Mouse (Mus musculus): ENCODE data around the gene Sh3gl1.
"Not testable (repeated sequence)": the region's sequence is repeated elsewhere in the genome, so short reads cannot be mapped to it uniquely, and the experiment has no call there.

Gene Sh3gl1

DNA sequence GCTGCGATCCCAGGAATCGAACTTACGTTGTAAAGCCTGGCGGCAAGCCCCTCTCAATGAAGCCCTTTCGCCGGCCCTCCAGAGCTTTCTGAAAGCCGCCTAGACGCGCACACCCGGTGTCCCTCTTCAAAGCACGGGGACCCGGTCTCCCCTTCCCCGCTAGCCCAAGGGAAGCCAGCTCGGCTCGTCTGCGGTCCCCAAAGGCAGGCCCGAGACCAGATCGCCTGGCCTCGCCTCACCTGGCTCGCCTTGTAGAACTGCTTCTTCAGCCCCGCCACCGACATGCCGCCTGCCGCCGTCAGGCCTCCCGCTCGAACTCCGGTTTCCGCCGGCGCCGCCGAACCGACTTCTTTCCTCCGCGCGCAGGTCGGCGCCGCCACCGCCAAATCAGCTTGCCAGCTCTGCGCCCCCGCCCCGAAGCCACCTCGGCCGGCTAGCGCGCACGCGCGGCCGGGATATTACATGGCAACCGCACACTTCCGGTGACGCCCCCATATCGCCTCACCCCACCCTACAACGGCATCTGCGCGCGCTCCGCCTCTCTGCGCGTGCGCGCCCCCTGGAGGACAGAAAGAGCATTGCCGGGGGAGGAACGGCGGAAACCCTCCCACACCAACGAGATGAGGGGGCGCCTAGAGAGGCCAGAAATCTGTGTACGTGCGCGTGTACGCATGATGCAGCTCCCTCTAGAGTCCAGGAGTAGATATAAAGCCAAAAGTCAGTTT lies at the start of gene Sh3gl1:
Gene Sh3gl1, minus strand, starts transcription at position 460 of the 725 bp plus-strand sequence.
- DNase-seq (ENCODE audit: low read depth), result peak; percentile 100

DNA sequence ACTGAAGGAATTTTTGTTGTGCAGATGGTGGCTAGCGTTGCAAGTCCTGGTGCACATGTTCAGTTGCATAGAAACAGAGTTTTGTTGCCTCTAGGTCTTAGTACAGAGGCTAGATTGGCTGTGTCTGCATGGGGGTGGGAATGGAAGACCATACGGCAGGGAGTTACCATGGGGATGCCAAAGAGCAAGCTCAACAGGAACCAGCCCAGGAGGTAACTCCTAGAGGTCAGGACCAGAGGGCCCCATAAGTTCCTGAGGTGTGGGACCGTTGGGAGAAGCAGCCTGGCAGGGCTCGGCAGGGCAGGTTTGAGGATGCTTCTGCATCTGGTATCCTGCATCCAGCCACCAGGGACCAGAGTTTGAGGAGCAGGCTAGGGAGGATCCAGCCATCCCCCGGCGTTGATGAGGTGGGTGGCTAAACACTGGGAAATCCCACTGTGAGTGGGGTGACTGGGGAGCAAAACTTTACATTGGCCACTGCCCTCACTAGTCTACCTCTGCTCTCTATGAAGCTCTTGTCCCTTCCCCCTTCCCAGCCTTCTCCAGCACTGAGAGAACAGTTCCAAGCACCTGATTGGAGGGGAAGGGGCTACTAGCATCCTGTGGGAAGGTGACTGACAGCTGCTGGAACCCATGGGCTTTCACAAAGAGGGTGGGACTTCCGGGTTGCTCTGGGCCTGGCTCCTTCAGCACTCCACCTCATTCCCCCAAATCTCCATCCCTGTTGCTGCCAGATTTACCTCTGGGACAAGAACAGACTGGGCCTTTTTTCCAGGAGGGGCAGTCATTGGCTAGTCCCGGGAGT lies 44.5 kb upstream of the Sh3gl1 start:
- no peak for DNase-seq (ENCODE audit: low read depth)

DNA sequence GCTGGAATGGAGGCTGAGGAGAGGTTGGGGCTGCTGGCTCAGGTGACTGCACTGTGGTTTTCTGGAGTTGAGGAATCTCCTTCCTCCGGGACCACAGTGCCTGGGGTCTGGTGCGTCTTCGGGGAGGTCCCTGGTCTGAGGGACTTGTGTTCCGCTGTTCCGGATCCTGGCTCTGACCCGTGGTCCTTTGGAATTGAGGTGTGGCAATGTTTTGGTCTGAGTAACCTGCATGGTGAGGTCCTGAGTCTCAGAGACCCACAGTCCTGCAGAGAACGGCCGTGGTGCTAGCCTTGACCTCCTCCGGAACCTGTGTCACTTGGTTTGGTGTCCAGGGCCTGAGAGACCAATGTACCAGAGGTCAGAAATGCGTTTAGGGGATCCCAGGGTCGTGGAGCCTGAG lies 43.5 kb upstream of the Sh3gl1 start:
- DNase-seq (ENCODE audit: low read depth), result peak; percentile 45

DNA sequence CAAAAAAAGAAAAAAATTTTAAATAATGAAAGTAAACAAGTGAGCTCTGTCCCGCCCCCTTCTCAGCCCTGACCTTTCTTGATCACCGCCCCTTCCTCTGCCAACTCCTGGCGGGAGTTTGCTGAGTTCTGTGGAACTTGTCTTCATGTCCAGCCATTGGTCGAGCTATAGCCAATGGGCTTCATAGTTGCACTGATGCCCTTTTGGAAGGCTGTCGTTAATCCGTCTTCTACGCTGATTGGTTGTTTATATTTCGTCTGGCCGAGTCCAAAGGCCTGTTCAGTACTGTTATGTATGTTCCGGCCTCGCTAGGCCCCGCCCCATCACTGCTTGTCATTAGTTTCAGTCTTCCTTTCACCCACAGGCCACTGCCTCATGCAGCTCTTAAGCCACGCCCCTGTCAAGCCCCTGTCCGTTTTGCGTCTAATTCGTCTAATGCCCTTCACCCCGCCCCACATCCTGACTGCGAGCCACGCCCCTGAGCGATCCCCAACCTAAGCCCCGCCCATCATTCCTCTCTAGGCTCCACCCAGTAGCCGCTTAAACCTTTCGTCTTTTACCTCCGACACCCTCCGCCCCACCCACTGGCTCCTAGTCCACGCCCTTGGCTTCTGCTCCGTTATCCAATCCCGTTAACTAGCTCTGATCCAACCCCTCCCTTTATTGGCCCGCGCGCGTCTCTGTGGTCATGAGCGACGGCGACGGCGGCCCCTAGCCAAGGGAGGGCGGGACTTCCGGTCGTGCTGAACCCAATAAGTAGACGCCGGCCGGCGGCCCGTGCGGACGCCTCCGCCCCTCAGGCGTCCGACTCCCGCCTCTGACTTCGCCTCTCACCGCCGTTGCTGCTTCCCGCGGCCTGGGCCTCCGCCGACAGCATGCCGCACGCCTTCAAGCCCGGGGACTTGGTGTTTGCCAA lies 42.7 kb upstream of the Sh3gl1 start, which contains the start of gene Hdgfl2:
Gene Hdgfl2, plus strand, starts transcription at position 755 of the 916 bp plus-strand sequence.
- peak; percentile 100 for DNase-seq (ENCODE audit: low read depth)

DNA sequence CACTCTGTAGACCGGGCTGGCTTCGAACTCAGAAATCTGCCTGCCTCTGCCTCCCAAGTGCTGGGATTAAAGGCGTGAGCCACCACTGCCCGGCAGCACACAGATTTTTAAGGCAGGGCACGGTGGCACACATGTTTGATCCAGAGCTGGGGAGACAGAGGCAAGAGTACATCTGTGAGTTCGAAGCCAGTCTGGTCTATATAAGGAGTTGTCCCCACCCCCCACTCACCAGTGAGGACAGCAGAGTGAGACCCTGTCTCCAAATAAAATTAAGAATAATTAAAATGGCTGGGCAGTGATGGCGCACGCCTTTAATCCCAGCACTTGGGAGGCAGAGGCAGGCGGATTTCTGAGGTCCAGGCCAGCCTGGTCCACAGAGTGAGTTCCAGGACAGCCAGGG lies 41.9 kb upstream of the Sh3gl1 start:
- peak; percentile 37 for DNase-seq (ENCODE audit: low read depth)

DNA sequence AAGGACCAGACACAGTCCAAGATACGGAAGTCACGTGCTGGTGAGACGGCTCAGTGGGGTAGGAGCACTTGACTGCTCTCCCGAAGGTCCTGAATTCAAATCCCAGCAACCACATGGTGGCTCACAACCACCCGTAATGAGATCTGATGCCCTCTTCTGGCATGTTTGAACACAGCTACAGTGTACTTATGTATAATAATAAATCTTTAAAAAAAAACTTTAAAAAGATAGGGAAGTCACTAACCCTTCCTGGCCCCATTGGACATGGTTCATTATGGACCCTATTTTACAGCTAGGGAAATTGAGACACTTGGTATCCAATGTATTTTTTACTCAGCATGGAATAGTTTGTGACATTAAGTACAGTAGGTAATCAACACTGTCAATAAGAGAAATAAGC lies 41.1 kb upstream of the Sh3gl1 start:
- no peak for DNase-seq (ENCODE audit: low read depth)

DNA sequence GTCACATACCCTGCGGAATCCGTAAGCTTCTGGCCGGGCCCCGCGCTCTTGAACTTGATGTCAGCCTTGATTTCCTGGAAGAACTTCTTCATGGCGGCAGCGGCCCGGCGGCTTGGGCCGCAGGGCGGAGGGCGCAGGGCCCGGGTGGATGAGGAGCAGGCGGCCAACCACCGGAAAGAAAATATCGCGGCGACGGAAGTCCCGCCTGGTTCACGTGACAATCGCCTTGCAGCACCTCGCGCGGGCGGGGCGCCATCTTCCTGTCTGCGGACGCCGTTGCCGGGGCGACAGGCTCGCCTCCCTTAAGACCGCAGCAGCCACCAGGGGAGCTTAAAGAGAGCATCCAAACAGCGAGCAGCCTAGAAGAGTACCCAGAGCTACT lies 38.4 kb upstream of the Sh3gl1 start, which contains the start of gene Ubxn6:
Gene Ubxn6, minus strand, starts transcription at position 202 of the 382 bp plus-strand sequence.
- peak; percentile 97 for DNase-seq (ENCODE audit: low read depth)

DNA sequence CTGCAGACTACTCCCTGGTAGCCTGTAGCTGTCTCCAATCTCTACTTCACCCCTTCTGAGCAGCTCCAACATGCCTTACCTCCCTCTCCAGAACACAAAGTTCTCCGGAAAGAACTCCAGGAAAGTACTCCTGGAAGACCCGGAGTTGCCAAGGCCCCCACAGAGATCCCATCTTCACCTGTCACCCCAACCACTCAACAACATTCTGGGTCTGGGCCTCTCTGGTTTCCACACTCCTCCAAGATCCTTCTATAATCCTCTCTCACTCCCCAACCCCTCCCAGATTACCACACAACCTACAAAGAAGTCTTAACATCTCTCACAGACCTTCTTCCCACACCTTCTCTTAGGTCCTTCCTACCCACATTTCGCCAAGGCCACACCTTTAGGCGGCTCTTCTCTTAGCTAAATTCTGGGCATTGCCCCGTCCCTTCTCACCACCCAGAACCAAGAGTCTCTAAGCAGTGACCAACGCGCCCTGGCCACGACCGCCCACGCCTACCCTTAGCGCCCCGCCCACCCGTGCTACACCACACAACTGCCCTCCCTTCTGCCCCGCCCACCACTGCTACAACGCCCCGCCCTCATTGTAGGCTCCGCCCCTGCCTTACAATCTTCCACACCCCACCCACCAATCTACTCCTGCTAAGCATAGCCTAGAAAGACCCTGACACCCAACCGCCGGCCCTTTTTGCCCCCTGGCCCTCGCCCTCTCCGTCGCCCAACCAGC lies 37.8 kb upstream of the Sh3gl1 start:
- peak; percentile 89 for DNase-seq (ENCODE audit: low read depth)

DNA sequence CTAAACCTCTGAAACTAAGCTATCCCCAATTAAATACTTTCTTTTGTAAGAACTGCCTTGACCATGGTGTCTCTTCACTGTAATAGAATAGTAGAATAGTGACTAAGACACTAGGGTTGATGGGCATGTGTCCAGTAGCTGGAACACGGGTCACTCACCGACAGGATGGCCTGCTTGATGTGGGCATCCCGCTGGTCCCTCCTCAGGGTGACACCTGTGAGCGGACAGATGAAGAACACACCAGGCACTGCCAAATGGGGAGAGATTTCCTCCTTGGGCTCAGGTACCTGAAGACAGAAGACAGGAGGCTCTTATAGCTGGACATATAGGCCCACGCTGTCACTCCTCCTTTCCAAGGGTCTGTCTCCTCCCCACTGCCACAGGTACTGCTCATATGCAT lies 35.8 kb upstream of the Sh3gl1 start:
- no peak for DNase-seq (ENCODE audit: low read depth)

DNA sequence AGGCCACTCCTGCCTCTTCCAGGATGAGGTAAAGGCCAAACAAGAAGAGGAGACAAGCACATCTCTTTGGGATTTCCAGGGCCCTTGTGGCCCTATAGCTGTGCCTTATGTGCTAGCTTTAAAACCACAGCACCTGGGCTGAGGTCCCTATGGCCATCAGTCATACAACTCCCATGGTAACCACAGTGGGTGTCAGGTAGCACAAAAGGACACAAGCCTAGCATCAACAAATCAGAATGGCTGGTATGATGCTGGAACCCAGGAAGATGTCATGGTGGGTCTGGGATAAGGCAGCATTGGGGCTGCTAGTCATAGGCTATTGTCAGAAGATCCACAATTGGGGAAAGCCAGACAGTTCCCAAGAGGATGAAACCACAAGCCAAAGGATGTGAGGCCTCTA lies 34.7 kb upstream of the Sh3gl1 start:
- no peak for DNase-seq (ENCODE audit: low read depth)

DNA sequence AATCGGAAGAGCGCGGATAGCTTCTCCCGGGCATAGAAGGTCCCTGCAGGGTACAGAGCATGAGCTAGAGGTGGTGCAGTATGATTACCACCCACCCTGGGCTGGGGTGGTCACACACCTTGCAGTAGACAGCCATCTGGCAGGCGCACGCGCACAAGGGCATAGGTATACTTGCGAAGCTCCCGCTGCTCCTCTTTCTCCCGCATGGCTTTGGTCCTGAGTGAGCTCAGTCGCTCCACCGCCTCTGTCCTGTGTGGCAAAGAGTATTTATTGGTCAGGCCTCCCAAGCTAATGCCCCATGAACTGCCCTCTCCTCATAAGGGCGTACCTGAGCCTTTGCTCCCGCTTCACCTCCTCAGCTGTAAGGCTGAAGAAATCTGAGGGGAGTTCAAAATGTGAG lies 32.6 kb upstream of the Sh3gl1 start:
- DNase-seq (ENCODE audit: low read depth), result no peak

DNA sequence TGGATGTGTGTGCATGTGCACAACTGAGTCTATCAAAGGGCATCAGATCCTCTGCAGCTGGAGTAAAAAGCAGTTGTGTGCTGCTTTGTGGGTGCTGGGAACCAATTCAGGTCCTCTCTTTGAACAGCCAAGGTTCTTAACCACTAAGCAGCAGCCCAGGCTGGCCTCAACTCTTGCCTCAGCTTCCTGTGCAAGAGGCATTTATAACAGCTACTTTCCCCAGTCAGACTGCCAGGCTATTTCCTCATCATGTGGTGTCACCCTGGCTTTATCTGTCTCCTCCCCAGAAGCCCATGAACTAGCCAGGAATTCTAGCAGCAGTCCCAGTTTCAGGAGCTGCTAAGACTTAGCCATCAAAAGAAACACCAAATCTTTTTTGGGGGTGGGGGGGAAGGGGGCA lies 30.0 kb upstream of the Sh3gl1 start:
- DNase-seq (ENCODE audit: low read depth), result no peak

DNA sequence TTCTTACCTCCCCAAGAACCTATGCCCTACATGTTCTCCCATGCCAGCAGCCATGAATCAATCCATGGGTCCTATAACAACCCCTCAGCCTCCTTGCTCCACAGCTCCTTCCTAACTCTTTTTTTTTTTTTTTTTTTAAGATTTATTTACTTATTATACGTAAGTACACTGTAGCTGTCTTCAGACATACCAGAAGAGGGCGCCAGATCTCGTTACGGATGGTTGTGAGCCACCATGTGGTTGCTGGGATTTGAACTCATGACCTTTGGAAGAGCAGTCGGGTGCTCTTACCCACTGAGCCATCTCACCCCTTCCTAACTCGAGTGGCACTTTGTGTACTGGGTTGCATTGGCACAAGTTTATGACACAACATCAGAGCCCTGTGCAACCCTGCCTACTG lies 29.3 kb upstream of the Sh3gl1 start:
- not testable (repeated sequence) for DNase-seq (ENCODE audit: low read depth)

DNA sequence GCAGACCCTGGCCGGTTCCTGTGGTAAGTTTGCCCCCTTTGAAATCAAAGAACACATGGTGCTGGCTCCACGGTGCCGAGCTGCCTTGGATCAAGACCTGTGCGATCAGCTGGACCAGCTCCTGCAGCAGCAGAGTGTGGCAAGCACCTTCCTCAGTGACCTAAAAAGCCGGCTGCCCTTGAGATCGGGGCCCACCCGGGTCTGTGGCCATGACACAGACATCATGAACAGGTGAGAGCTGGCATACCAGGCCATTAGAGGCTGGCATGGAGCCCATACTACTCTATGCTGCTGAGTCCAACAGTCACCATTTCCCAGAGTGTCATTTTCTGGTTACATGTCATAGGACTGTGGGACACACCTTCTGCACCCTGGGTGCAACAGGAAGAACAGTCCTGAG lies 25.6 kb upstream of the Sh3gl1 start:
- no peak for DNase-seq (ENCODE audit: low read depth)

DNA sequence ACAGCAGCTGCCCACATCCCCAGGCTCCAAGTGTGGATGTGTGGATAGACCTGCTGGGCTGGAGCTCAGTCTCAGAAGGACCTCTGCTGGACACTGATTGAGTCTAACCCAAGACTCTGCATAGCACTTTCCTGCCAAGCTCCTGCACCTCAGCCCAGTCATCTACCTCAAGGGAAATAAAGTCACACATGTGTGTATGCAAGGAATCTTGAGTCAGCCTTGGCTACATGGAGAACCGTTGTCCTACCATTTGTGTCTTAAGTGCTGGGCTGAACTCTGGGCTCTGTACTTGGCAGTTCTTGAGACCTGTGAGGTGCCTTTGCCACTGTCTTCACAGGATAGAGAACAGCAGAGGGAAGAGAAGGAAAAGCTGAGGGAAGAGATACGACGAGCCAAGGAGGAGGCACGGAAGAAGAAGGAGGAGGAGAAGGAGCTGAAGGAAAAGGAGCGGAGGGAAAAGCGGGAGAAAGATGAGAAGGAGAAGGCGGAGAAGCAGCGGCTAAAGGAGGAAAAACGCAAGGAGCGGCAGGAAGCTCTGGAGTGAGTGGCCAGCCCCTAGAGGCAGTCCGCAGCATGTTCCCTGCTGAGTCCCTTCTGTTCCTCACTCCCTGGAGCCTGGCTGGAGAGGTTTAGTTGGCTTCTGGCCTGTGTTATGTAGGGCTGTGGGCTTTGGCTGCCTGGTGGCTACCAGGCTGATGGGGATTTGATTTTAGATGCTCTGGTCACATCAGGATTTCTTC lies 21.1 kb upstream of the Sh3gl1 start:
- DNase-seq (ENCODE audit: low read depth), result no peak

DNA sequence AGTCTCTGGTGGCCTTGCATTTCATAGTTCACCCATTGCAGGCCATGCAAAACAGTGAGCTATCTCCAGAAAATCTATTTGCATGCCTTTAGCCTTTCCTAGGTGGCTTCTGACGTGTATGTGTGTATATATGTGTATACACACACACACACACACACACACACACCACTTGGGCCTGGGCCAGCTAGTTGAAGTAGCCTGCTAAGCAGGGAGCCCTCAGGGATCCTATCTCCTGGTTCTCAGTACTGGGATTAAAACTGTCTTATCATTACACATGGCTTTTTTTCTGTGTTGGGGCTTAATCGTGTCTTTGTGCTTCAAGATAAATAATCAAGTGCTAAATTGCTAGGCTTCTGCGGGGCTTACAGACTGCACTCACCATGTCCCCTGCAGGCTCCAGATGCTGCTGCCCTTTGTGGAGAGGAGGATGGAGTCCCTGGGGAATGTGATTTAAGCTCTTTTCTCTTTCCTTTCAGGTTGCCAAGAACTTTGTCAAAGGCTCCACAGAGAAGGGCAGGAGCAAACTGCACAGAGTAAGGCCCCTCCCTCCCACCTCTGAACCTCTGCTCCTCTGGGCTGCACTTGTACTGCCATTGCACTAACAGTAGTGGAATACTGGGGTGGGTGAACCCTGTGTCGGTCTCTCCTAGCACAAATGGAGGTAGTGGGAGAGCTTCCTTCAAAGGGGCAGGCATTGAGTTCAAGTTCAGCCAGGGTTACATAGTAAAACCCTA lies 19.7 kb upstream of the Sh3gl1 start:
- DNase-seq (ENCODE audit: low read depth), result no peak

DNA sequence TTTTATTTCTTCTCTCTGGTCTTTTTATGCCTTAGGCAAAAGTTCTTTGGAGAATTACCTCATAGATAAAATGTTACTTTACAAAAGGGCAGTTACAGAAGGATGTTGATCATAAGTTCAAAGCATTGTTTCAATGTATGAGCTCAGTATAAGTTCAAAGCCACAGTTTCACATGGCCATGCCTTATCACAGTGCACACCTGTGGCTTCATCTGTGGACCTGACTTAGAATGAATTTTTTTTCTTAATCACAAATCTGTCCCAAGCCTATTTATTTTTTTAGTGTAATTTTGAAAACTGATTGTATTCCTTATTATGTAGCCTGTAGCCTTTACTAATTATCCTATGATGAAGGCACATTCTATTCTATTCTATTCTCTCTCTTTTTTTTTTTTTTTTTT lies 18.5 kb upstream of the Sh3gl1 start:
- DNase-seq (ENCODE audit: low read depth), result no peak

DNA sequence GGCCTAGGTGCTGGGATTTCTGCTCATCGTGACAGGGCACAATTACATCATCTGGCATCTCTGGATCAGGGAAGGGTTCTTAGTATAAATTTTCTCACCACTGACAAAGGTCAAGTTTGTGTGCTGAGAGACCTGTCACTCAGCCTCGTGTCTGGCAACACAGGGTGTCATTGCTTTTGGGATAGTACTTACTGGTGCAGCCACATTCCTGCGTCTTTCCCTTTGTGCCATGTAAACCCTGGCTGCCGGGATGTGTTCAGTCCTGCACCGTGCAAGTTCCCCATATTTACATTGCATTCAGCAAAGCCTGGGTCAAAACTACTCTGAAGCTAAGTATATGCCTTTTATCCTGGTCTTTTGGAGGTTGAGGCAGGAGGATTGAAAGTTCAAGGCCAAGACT lies 14.9 kb upstream of the Sh3gl1 start:
- DNase-seq (ENCODE audit: low read depth), result no peak

DNA sequence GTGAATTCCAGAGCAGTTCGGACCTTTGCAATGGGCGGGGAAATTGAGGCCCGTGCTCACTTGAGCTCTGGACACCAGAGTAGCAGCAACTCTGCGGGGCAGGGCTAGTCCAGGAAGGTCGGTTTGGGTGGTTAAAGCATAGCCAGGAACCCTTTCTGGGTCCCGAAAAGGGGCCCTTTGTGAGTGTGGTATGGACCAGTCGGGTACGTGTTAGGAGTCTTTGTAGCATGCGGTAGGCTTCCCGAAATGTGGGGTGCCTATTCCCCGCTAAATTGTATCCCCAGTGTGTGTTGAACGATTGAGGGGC lies 4.4 kb upstream of the Sh3gl1 start:
- DNase-seq (ENCODE audit: low read depth), result no peak

All from naive thymus-derived CD4-positive, alpha-beta T cell, adult 2 months (primary cell).